8 mouse cellular contexts compared by ENCODE assay signal in genomic region chr5:148552187-148553071, GRCm38 (mm10). TPM values are rescaled to one million over a fixed set of nuclear protein-coding genes. Genes with fewer than 3 reads are reported as not detected.
A peak's percentile ranks its signal among the peaks of the same experiment; 100 is the strongest.
DNase-seq lines count a peak whose midpoint lies in the region; ATAC-seq and TF ChIP-seq lines count a peak whose summit lies in the region.

TSS of gene Ubl3 (minus strand) at chr5:148552789.

- TF ChIP-seq CTCF in bone marrow macrophage, adult 2 months (IDR thresholded peaks at IDR 0.05; ENCODE audit: low read depth, low read length): no peak

- H3K4me3 ChIP-seq in bone marrow macrophage, adult 2 months (ENCODE audit: insufficient read depth, low read length): peak within 1 kb of the TSS; percentile 72
- peak within 1 kb of the TSS; percentile 82 for H3K4me3 ChIP-seq in heart, embryonic 10.5 days
- H3K4me3 ChIP-seq in kidney, embryonic 15.5 days (replicated peaks): peak within 1 kb of the TSS; percentile 77

- TF ChIP-seq POLR2A in bone marrow macrophage, adult 2 months (IDR thresholded peaks at IDR 0.05; ENCODE audit: borderline replicate concordance, low read depth, low read length): no peak

- peak within 1 kb of the TSS; percentile 83 for H3K4me2 ChIP-seq in kidney, embryonic 15.5 days

- H3K27ac ChIP-seq in bone marrow macrophage, adult 2 months (ENCODE audit: insufficient read depth, low read depth, low read length): peak within 1 kb of the TSS; percentile 76
- H3K27ac ChIP-seq in heart, embryonic 10.5 days: peak within 1 kb of the TSS; percentile 98
- H3K27ac ChIP-seq in kidney, embryonic 15.5 days: peak within 1 kb of the TSS; percentile 99

- no peaks in the 10 kb centered on the region for H3K36me3 ChIP-seq in heart, embryonic 10.5 days
- H3K36me3 ChIP-seq in kidney, embryonic 15.5 days: no peaks in the 10 kb centered on the region

- DNase-seq in A20 (ENCODE audit: low read depth, low spot score) (peak; percentile 95), liver (peak; percentile 90)
- peak; percentile 99 for DNase-seq in heart, embryonic 10.5 days (ENCODE audit: low spot score)
- DNase-seq in spleen, postnatal 4 days (ENCODE audit: low spot score in 2 of 2): peak; percentile 71 to 86

- H3K4me1 ChIP-seq in bone marrow macrophage, adult 2 months (ENCODE audit: control insufficient read depth, insufficient read depth, low read length): peaks cover 30% of the 10 kb centered on the region
- peaks cover 61% of the 10 kb centered on the region for H3K4me1 ChIP-seq in heart, embryonic 10.5 days
- H3K4me1 ChIP-seq in kidney, embryonic 15.5 days: peaks cover 42% of the 10 kb centered on the region

- WGBS in heart, embryonic 10.5 days: under 1% methylated on average over 92 of the region's 95 CpGs
- under 1% methylated on average over 94 of the region's 95 CpGs for WGBS in kidney, embryonic 15.5 days

- H3K9ac ChIP-seq in kidney, embryonic 15.5 days: peak within 1 kb of the TSS; percentile 83

- no peak; the same call in 1 of the 2 replicates for ATAC-seq in erythroblast, adult 5-6 weeks (replicated peaks; ENCODE audit: low FRiP score, poor library complexity, severe bottlenecking)
- peak; percentile 97 for ATAC-seq in kidney, embryonic 15.5 days (replicated peaks; ENCODE audit: low FRiP score)
- peak; percentile 58 for ATAC-seq in monocyte, adult 5-6 weeks (replicated peaks; ENCODE audit: insufficient number of reproducible peaks, low FRiP score, low TSS enrichment, poor library complexity, severe bottlenecking)

- no peaks in the 10 kb centered on the region for H3K27me3 ChIP-seq in heart, embryonic 10.5 days (ENCODE audit: insufficient read depth, poor library complexity, severe bottlenecking)
- 0 out of 2 replicates have a peak, but pooled peaks cover 5% of the 10 kb centered on the region for H3K27me3 ChIP-seq in kidney, embryonic 15.5 days

- H3K9me3 ChIP-seq in heart, embryonic 10.5 days: no peaks in the 10 kb centered on the region
- H3K9me3 ChIP-seq in kidney, embryonic 15.5 days (replicated peaks): no peaks in the 10 kb centered on the region

RNA-seq across cellular contexts. Expression of gene Ubl3, which starts in this region (rescaled TPM):
- polyA plus RNA-seq in bone marrow macrophage, adult 2 months (2012; ENCODE audit: insufficient read depth, insufficient read length, missing spikeins): 185 and 195 TPM in 2 replicates
- total RNA-seq in erythroblast, adult 5-6 weeks (2015; ENCODE audit: low replicate concordance): 12.9 and 14.6 TPM in 2 replicates
- total RNA-seq in erythroblast, adult 5-6 weeks (2017; ENCODE audit: low replicate concordance): 13.9 and 21.5 TPM in 2 replicates
- polyA plus RNA-seq in heart, embryonic 10.5 days (2016; fragmentation: Nextera tagmentation; extraction: Ambion mirVana): 55.0 and 59.9 TPM in 2 replicates
- 68.8 and 76.0 TPM in 2 replicates for polyA plus RNA-seq in kidney, embryonic 15.5 days (2015; fragmentation: Nextera tagmentation; extraction: Ambion mirVana)
- 179 to 332 TPM (median 268 TPM) in 3 replicates for total RNA-seq in monocyte, adult 5-6 weeks (2017)
